Mouse (Mus musculus): ENCODE results near the gene Grik3. TPM values are rescaled to one million over a fixed set of nuclear protein-coding genes. Genes with fewer than 3 reads are reported as not detected.

Grik3 gene
- polyA plus RNA-seq, 1 experiment from 2014 or later, result 1.1 TPM

DNA sequence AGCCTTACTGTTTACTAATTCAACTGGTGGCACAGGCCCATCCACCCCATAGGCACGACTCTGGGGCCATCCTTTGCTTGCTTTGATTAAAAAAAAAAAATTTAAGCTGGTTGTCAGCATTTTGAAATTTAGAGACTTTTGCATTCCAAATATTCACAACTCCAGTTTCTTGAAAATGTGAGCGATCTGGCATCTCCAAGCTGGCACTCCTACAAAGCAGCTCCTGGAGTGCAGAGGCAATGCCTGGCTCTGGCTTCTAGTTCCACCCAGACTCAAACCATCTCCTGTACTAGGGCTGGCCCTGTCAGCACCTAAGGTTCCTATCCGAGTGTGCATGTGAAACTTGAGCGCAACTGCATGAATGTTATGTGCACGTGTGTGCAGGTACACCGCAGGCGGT is 208.6 kb downstream of the Grik3 start:
- Histone ChIP-seq H3K36me3 (no peaks in the 10 kb centered on the region), H3K27me3 (ENCODE audit: insufficient read depth, poor library complexity, severe bottlenecking) (peaks cover 64% of the 10 kb centered on the region), H3K27ac (no peak overlapping the region), H3K9me3 (no peaks in the 10 kb centered on the region), H3K4me1 (replicated peaks) (peaks cover 45% of the 10 kb centered on the region), H3K4me3 (no peak overlapping the region)
- 91% methylated on average over 7 of the region's 7 CpGs for WGBS
- no peak for DNase-seq (ENCODE audit: low spot score)

DNA sequence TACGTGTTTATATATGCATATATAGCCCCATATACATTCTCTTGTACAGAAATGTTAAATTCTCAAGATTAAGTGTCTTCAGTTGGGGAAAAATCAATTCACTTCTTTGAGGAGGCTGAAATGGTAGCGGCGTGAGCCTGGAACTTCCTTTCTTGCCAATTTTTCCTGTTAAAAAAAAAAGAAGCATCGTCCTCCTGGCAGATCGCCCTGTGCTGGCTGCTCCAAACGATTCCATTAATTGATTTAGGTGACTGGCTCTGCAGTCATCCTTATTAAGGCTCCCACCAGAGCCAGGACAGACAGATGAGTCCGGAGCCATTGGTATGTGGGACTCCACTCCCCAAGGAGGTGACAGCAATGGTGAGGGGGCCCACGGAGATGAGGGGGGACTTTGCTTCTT is 209.8 kb downstream of the Grik3 start:
- DNase-seq (ENCODE audit: low spot score), result no peak
- 83% methylated on average over 8 of the region's 8 CpGs for WGBS
- Histone ChIP-seq H3K36me3 (no peaks in the 10 kb centered on the region; the same call in 1 of the 2 replicates), H3K4me3 (no peak overlapping the region), H3K4me1 (replicated peaks) (peaks cover 41% of the 10 kb centered on the region), H3K9me3 (no peaks in the 10 kb centered on the region), H3K27me3 (ENCODE audit: insufficient read depth, poor library complexity, severe bottlenecking) (peaks cover 51% of the 10 kb centered on the region), H3K27ac (no peak overlapping the region)

DNA sequence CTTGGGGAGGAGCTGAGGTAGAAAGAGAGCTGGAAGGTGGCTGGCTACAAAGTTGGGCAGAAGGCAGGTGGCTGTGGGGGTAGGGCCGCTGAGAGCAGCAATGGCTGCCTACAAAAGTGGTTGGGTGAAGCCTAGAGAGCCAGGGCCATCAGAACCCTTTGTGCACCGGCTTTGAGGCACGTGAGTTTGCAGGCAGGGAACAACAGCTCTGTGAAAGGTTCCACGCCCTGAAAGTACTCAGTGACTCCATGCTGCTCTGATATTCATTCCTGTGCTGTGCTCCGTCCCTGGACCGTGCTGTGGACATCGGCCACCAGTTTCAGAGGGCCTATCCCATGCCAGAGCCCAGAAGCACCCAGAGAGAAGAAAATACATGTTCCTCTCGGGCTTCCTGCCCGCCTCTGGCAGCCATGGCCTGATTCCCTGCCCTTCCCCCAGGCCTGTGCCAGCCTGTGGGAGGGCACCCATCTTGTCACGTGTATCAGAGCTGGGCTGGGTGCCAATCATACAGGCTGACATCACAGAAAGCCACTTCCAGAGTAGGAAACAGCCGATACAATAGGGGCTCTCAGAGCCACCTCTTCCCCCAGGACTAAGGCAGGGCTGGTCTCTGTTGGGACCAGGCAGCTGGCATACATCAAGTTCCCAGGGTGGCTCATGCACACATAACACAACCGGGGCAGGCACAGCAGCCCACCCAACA is 212.3 kb downstream of the Grik3 start:
- 81% methylated on average over 12 of the region's 12 CpGs for WGBS
- H3K27ac ChIP-seq, result peak overlapping the region; percentile 24; the same call in 1 of the 2 replicates
- no peak for DNase-seq (ENCODE audit: low spot score)

DNA sequence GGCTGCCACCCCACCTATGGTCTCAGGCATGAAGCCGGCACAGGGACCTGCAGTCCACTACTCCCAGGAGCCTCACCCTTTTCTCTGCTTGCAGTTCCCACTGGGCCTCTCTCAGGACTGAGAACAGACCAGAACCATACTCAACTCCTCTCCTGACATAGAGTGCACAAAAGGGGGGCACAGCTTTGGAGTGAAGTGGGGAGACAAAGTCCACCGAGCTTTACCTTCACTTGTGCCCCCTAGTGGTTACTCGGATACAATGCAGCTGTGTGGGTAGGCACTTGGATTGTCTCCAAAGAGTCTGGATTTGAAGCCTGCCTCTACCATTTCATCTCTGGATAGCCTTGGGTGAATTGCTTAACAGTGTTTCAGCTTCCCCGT is 212.8 kb downstream of the Grik3 start:
- Histone ChIP-seq H3K27me3 (ENCODE audit: insufficient read depth, poor library complexity, severe bottlenecking) (peaks cover 22% of the 10 kb centered on the region), H3K9me3 (no peaks in the 10 kb centered on the region), H3K27ac (peak overlapping the region; percentile 24; the same call in 1 of the 2 replicates), H3K36me3 (peaks cover 7% of the 10 kb centered on the region), H3K4me3 (no peak overlapping the region), H3K4me1 (replicated peaks) (peaks cover 11% of the 10 kb centered on the region)
- WGBS, result 49% methylated on average over 4 of the region's 4 CpGs
- peak; percentile 50 for DNase-seq (ENCODE audit: low spot score)

More for the DNA sequence above, 212.3 kb downstream of the Grik3 start:
- peaks cover 1% of the 10 kb centered on the region for H3K36me3 ChIP-seq
- peaks cover 27% of the 10 kb centered on the region for H3K27me3 ChIP-seq (ENCODE audit: insufficient read depth, poor library complexity, severe bottlenecking)
- no peak overlapping the region for H3K4me3 ChIP-seq
- peaks cover 17% of the 10 kb centered on the region for H3K4me1 ChIP-seq (replicated peaks)
- H3K9me3 ChIP-seq, result no peaks in the 10 kb centered on the region

DNA sequence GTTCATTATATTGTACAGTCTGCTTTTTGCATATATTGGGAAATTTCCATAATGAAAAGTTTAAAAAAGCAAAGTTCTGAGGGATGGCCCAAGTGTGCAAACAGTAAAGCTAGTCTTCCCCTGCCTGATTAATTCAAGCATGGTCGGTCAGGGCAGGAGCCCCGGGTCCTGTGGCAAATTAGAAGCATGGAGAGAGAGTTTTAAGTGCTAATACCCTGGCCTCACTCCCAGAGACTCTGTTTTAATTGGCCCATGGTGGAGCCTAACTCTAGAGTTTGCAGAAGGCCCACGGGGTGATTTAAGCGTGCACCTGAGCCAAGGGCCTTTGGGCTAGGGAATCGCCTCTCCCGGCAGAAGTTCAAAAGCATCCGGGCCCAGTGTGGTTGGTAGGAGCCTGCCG is 215.2 kb downstream of the Grik3 start:
- no peak for DNase-seq (ENCODE audit: low spot score)
- H3K27ac ChIP-seq, result no peak overlapping the region
- no peaks in the 10 kb centered on the region for H3K9me3 ChIP-seq
- H3K36me3 ChIP-seq, result peaks cover 20% of the 10 kb centered on the region
- H3K4me3 ChIP-seq, result no peak overlapping the region
- WGBS, result 86% methylated on average over 8 of the region's 8 CpGs
- peaks cover 10% of the 10 kb centered on the region for H3K4me1 ChIP-seq (replicated peaks)
- peaks cover 18% of the 10 kb centered on the region for H3K27me3 ChIP-seq (ENCODE audit: insufficient read depth, poor library complexity, severe bottlenecking)

DNA sequence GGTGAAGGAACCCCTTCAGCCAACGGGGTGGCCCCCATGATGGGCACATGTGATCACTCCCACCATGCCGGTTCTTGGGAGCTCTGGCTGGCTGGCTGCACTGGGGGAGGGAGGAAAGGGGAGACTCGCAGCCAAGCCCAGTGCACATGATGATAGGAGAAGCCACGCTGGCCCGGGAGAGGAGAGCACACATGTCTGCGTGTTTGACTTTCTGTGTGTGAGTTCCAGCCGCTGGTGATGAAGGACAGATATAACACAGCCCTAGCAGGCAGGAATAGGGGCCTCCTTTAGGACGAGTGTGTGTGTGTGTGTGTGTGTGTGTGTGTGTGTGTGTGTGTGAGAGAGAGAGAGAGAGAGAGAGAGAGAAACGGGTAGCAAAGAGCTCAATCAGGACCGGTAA is 219.2 kb downstream of the Grik3 start:
- peak overlapping the region; percentile 46; the same call in 1 of the 2 replicates for H3K27ac ChIP-seq
- no peaks in the 10 kb centered on the region for H3K27me3 ChIP-seq (ENCODE audit: insufficient read depth, poor library complexity, severe bottlenecking)
- peaks cover 20% of the 10 kb centered on the region for H3K36me3 ChIP-seq
- no peaks in the 10 kb centered on the region for H3K4me1 ChIP-seq (replicated peaks)
- 87% methylated on average over 10 of the region's 10 CpGs for WGBS
- no peaks in the 10 kb centered on the region for H3K9me3 ChIP-seq
- H3K4me3 ChIP-seq, result no peak overlapping the region
- no peak for DNase-seq (ENCODE audit: low spot score)

DNA sequence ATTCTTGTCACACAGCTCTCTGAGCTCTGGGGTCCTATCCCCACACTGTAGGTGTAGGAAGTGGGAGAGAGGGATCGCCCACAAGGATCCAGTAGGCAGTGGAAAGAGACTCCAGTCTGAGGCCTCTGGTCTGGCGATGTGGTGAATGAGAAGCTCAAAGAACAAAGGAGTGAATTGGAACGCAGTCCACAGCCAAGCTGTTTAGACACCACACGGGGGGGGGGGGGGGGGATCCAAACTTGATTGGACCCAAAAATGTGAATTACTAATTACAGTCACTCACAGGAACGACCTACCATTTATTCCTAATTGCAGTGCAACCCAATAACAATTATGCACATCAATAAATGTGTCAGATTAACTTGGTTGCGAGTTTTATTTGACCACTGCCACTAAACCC is 227.4 kb downstream of the Grik3 start:
- no peaks in the 10 kb centered on the region for H3K36me3 ChIP-seq
- peaks cover 39% of the 10 kb centered on the region for H3K4me1 ChIP-seq (replicated peaks)
- 0 out of 2 replicates have a peak overlapping the region, but pooled peaks have one; percentile 17 for H3K27ac ChIP-seq
- DNase-seq (ENCODE audit: low spot score), result no peak
- no peaks in the 10 kb centered on the region for H3K9me3 ChIP-seq
- 53% methylated on average over 6 of the region's 6 CpGs for WGBS
- H3K4me3 ChIP-seq, result no peak overlapping the region
- peaks cover 10% of the 10 kb centered on the region; the same call in 1 of the 2 replicates for H3K27me3 ChIP-seq (ENCODE audit: insufficient read depth, poor library complexity, severe bottlenecking)

DNA sequence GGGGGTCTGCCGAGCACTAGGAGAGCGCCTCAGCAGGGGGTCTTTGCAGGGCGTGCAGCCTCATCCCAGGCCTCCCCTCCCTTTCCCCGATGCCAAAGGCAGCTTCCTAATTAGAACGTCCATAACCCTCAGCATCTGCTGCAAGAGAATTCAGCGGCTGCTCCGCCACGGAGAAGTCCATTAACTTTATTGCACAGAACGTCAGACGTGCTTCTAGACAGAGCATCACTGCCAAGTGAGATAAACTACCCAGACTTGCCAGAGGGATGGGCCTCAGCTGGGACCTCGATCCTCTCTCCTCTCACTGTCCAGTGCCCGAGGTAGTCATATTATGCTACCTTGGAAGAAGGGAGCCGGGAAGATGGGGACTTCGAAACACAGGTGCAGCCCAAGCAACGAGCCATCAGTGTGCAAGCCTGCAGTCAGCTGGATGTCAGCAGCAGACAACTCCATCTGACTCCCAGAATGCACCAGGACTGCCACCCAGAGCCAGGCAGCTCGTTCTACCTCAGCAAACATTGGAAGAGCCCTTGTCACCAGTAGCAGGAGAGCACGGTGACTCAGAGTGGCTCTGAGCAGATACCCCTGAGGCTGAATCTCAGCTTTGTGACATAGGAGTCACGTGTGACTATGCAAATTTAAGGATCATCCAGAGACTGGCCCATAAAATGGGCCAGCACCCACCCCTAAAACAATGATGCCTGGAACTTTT is 228.1 kb downstream of the Grik3 start:
- H3K36me3 ChIP-seq, result no peaks in the 10 kb centered on the region
- peaks cover 45% of the 10 kb centered on the region for H3K4me1 ChIP-seq (replicated peaks)
- peaks cover 11% of the 10 kb centered on the region; the same call in 1 of the 2 replicates for H3K27me3 ChIP-seq (ENCODE audit: insufficient read depth, poor library complexity, severe bottlenecking)
- H3K9me3 ChIP-seq, result no peaks in the 10 kb centered on the region
- 0 out of 2 replicates have a peak overlapping the region, but pooled peaks have one; percentile 40 for H3K27ac ChIP-seq
- DNase-seq (ENCODE audit: low spot score), result no peak
- H3K4me3 ChIP-seq, result no peak overlapping the region
- WGBS, result 48% methylated on average over 18 of the region's 18 CpGs

DNA sequence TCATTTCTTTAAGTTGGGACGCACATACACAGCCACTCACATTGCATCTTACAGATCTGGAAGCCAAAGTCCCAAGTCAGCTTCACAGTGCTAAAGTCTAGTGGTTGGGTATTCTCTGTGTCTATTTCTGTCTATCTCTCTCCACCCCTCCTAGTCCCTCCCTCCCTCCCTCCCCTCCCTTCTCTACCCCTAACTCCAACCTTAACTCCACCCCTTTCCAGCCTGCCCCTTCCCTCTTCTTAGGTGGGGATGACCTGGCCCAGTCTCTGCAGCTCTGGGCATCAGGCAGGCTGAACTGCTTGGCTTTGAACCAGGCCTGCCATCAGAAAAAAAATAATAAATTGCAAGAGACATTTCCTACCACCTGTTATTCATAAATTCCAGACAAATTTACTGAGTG is 235.7 kb downstream of the Grik3 start:
- Histone ChIP-seq H3K36me3 (no peaks in the 10 kb centered on the region), H3K4me1 (replicated peaks) (peaks cover 62% of the 10 kb centered on the region), H3K4me3 (peak overlapping the region; percentile 46; the same call in 1 of the 2 replicates), H3K9me3 (no peaks in the 10 kb centered on the region), H3K27ac (peak overlapping the region; percentile 87; the same call in 1 of the 2 replicates), H3K27me3 (ENCODE audit: insufficient read depth, poor library complexity, severe bottlenecking) (peaks cover 56% of the 10 kb centered on the region)
- DNase-seq (ENCODE audit: low spot score), result no peak
- WGBS, result 88% methylated on average over 1 of the region's 1 CpGs

DNA sequence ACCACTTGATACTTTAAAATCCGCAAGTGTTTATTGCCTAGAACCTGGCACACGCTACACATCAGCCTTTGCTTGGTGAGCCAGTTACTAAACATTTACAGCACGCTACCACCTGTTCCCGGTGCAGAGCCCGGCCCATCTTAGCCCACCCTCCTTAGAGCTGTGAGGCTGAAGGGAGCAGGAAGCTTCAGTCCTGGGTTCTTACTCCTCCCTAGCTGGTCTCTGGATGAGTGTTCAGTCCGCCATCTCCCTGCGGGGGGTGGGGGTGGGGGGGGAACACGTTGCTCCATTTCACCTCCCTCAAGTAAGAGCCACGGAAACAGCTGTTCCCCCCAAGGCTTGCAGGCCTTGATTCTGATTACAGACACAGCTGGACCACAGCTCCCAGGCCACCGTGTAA is 236.5 kb downstream of the Grik3 start:
- WGBS, result 24% methylated on average over 10 of the region's 10 CpGs
- H3K27ac ChIP-seq, result peak overlapping the region; percentile 87
- H3K9me3 ChIP-seq, result no peaks in the 10 kb centered on the region
- no peaks in the 10 kb centered on the region for H3K36me3 ChIP-seq
- peak; percentile 20 for DNase-seq (ENCODE audit: low spot score)
- peak overlapping the region; percentile 46 for H3K4me3 ChIP-seq
- peaks cover 67% of the 10 kb centered on the region for H3K4me1 ChIP-seq (replicated peaks)
- H3K27me3 ChIP-seq (ENCODE audit: insufficient read depth, poor library complexity, severe bottlenecking), result peaks cover 64% of the 10 kb centered on the region

DNA sequence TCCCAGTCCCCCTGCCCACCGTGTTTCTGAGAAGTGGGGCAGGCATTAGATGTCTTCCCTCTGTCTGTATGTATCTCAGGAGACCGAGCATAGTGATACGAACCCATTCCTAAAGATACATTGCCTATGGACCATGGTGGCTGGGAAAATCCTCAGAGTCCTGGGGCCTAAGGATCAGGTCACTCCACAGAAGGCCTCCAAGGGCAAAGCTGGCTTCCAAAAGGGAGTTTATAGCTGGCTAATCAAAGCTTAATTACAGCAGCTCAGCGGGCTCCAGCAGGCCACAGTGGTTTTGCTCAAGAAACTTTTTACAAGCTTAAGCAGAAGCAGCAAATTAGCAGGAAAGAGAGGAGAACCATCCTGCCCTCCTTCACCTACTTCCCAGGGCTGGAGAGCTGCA is 237.1 kb downstream of the Grik3 start:
- WGBS, result 17% methylated on average over 4 of the region's 4 CpGs
- peaks cover 70% of the 10 kb centered on the region for H3K27me3 ChIP-seq (ENCODE audit: insufficient read depth, poor library complexity, severe bottlenecking)
- no peaks in the 10 kb centered on the region for H3K9me3 ChIP-seq
- H3K4me1 ChIP-seq (replicated peaks), result peaks cover 67% of the 10 kb centered on the region
- DNase-seq (ENCODE audit: low spot score), result no peak
- peak overlapping the region; percentile 46 for H3K4me3 ChIP-seq
- peak overlapping the region; percentile 87 for H3K27ac ChIP-seq
- no peaks in the 10 kb centered on the region for H3K36me3 ChIP-seq

DNA sequence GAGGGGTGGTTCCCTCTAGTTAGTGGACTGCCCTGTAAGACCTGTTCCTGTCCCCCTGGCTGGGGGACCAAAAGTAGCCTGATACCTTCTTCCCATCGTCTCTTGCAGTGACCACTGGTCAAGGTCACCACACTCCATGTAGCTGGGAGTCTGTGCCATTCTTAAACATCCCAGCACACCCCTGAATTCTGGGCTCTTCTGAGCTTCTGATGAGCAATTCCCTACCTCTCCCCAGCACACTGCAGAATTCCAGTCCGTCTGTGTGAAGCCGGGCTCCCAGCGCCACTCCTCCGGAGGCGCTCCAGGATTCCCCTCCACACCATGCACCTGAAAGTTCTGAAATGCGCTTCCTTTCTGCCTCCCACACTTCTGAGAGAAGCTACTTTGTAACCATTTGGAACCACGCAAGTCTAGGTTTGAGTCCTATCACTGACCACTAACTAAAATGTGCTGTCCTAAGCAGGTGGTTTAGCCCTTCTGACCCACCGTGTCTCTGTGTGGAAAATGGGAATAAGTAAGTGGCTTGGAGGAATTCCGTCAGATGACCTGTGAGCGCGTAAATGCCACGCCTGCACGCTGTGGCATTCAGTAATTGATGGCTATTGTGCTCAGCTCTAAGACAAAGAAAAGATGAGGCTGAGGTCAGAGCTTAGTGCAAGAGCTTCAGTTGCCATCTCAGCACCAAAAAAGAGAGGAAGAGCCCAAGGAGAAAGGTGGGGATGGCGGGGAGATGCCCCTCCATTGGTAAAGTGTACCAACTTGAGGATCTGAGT is 237.8 kb downstream of the Grik3 start:
- 6% methylated on average over 15 of the region's 15 CpGs for WGBS
- Histone ChIP-seq H3K27me3 (ENCODE audit: insufficient read depth, poor library complexity, severe bottlenecking) (peaks cover 72% of the 10 kb centered on the region), H3K4me3 (peak overlapping the region; percentile 46), H3K27ac (peak overlapping the region; percentile 87), H3K36me3 (no peaks in the 10 kb centered on the region), H3K4me1 (replicated peaks) (peaks cover 64% of the 10 kb centered on the region), H3K9me3 (no peaks in the 10 kb centered on the region)
- peak; percentile 37 for DNase-seq (ENCODE audit: low spot score)
